ENCODE assay signal across 8 mouse cellular contexts in genomic region chr9:108307021-108307807, GRCm38 (mm10). TPM values are rescaled to one million over a fixed set of nuclear protein-coding genes. Genes with fewer than 3 reads are reported as not detected.
DNase-seq lines count a peak whose midpoint lies in the region; ATAC-seq and TF ChIP-seq lines count a peak whose summit lies in the region.

No protein-coding gene starts in this region.

- TF ChIP-seq CTCF in lung, adult 2 months (IDR thresholded peaks at IDR 0.05; ENCODE audit: insufficient read depth, low read length) = no peak

- peak overlapping the region; percentile 94 for H3K9ac ChIP-seq in embryonic facial prominence, embryonic 11.5 days (replicated peaks; ENCODE audit: low read length)
- H3K9ac ChIP-seq in intestine, embryonic 14.5 days (ENCODE audit: low read length) = peak overlapping the region; percentile 98
- H3K9ac ChIP-seq in neural tube, embryonic 13.5 days = peak overlapping the region; percentile 91

- 1% methylated on average over 12 of the region's 12 CpGs for WGBS in lung, adult 2 months
- WGBS in embryonic facial prominence, embryonic 11.5 days = 22% methylated on average over 12 of the region's 12 CpGs
- whole genome bisulfite sequencing in intestine, embryonic 14.5 days = 9% methylated on average over 12 of the region's 12 CpGs
- WGBS in neural tube, embryonic 13.5 days = 23% methylated on average over 12 of the region's 12 CpGs

- no peaks in the 10 kb centered on the region for H3K36me3 ChIP-seq in embryonic facial prominence, embryonic 11.5 days (replicated peaks; ENCODE audit: control insufficient read depth, insufficient read depth, low read depth, low read length)
- peaks cover 16% of the 10 kb centered on the region for H3K36me3 ChIP-seq in intestine, embryonic 14.5 days (ENCODE audit: control insufficient read depth, insufficient read depth, low read length)
- H3K36me3 ChIP-seq in neural tube, embryonic 13.5 days = peaks cover 21% of the 10 kb centered on the region

- no peaks in the 10 kb centered on the region for H3K27me3 ChIP-seq in embryonic facial prominence, embryonic 11.5 days (ENCODE audit: control insufficient read depth, insufficient read depth, low read length)
- no peaks in the 10 kb centered on the region for H3K27me3 ChIP-seq in intestine, embryonic 14.5 days (replicated peaks; ENCODE audit: control insufficient read depth, insufficient read depth, low read length)
- H3K27me3 ChIP-seq in neural tube, embryonic 13.5 days = no peaks in the 10 kb centered on the region

- H3K27ac ChIP-seq in embryonic facial prominence, embryonic 11.5 days (replicated peaks; ENCODE audit: low read depth, low read length) = peak overlapping the region; percentile 99
- peak overlapping the region; percentile 100 for H3K27ac ChIP-seq in intestine, embryonic 14.5 days (ENCODE audit: low read depth)
- peak overlapping the region; percentile 98 for H3K27ac ChIP-seq in neural tube, embryonic 13.5 days (replicated peaks)

- no peak for DNase-seq in lung, adult 2 months
- DNase-seq in lung, postnatal 10 days = no peak
- DNase-seq in embryonic facial prominence, embryonic 11.5 days (ENCODE audit: low spot score) = no peak
- DNase-seq in intestine, embryonic 14.5 days (ENCODE audit: low spot score) = no peak
- no peak for DNase-seq in ovary, postnatal 36 days (ENCODE audit: low spot score)
- no peak for DNase-seq in embryo, embryonic 10.5 days (ENCODE audit: low spot score)
- DNase-seq in cerebellum, adult 11-12 months = no peak

- peak overlapping the region; percentile 82 for H3K4me3 ChIP-seq in lung, adult 2 months (replicated peaks; ENCODE audit: extremely low read depth, low read depth, low read length)
- H3K4me3 ChIP-seq in embryonic facial prominence, embryonic 11.5 days (ENCODE audit: low read depth, low read length) = peak overlapping the region; percentile 94
- H3K4me3 ChIP-seq in intestine, embryonic 14.5 days (ENCODE audit: low read depth, low read length) = peak overlapping the region; percentile 94
- H3K4me3 ChIP-seq in neural tube, embryonic 13.5 days = peak overlapping the region; percentile 90

- no peak for TF ChIP-seq POLR2A in lung, adult 2 months (IDR thresholded peaks at IDR 0.05; ENCODE audit: borderline replicate concordance, extremely low read depth, low read depth, low read length)

- peak overlapping the region; percentile 37 for H3K4me2 ChIP-seq in embryonic facial prominence, embryonic 11.5 days (ENCODE audit: low read depth, low read length)
- H3K4me2 ChIP-seq in intestine, embryonic 14.5 days (ENCODE audit: low read length) = peak overlapping the region; percentile 96
- peak overlapping the region; percentile 70 for H3K4me2 ChIP-seq in neural tube, embryonic 13.5 days

- no peaks in the 10 kb centered on the region for H3K9me3 ChIP-seq in embryonic facial prominence, embryonic 11.5 days (replicated peaks; ENCODE audit: control insufficient read depth, low read length)
- no peaks in the 10 kb centered on the region for H3K9me3 ChIP-seq in intestine, embryonic 14.5 days (ENCODE audit: control insufficient read depth, low read length)
- no peaks in the 10 kb centered on the region for H3K9me3 ChIP-seq in neural tube, embryonic 13.5 days

- no peak for ATAC-seq in embryonic facial prominence, embryonic 11.5 days (replicated peaks; ENCODE audit: insufficient number of reproducible peaks, low FRiP score, low TSS enrichment, low read depth)
- no peak for ATAC-seq in intestine, embryonic 14.5 days (replicated peaks; ENCODE audit: low FRiP score, low TSS enrichment, low read depth)
- no peak for ATAC-seq in neural tube, embryonic 13.5 days (ENCODE audit: low read depth)

- H3K4me1 ChIP-seq in lung, adult 2 months (ENCODE audit: control insufficient read depth, insufficient read depth, low read length) = peaks cover 22% of the 10 kb centered on the region
- H3K4me1 ChIP-seq in embryonic facial prominence, embryonic 11.5 days (ENCODE audit: control insufficient read depth, insufficient read depth, low read length) = no peaks in the 10 kb centered on the region
- H3K4me1 ChIP-seq in intestine, embryonic 14.5 days (replicated peaks; ENCODE audit: control insufficient read depth, insufficient read depth, low read length) = peaks cover 31% of the 10 kb centered on the region
- peaks cover 63% of the 10 kb centered on the region for H3K4me1 ChIP-seq in neural tube, embryonic 13.5 days (replicated peaks)

RNA-seq across cellular contexts. Expression of gene Tcta, which starts 1.3 kb away (rescaled TPM):
- 64.1 and 75.8 TPM in 2 replicates for polyA plus RNA-seq in lung, adult 2 months (2012; rRNA removed)
- polyA plus RNA-seq in embryonic facial prominence, embryonic 11.5 days (2014; fragmentation: Nextera tagmentation; extraction: Ambion mirVana) = 20.6 and 25.4 TPM in 2 replicates
- polyA plus RNA-seq in intestine, embryonic 14.5 days (2014; fragmentation: Nextera tagmentation; extraction: Ambion mirVana) = 27.5 and 30.4 TPM in 2 replicates
- 51.9 and 62.2 TPM in 2 replicates for polyA plus RNA-seq in neural tube, embryonic 13.5 days (2015; fragmentation: Nextera tagmentation; extraction: Ambion mirVana)

RNA-seq across cellular contexts. Expression of gene Rhoa, which starts 1.3 kb away (rescaled TPM):
- 167 and 313 TPM in 2 replicates for polyA plus RNA-seq in lung, adult 2 months (2012; rRNA removed)
- polyA plus RNA-seq in embryonic facial prominence, embryonic 11.5 days (2014; fragmentation: Nextera tagmentation; extraction: Ambion mirVana) = 282 and 303 TPM in 2 replicates
- 281 and 309 TPM in 2 replicates for polyA plus RNA-seq in intestine, embryonic 14.5 days (2014; fragmentation: Nextera tagmentation; extraction: Ambion mirVana)
- 309 and 338 TPM in 2 replicates for polyA plus RNA-seq in neural tube, embryonic 13.5 days (2015; fragmentation: Nextera tagmentation; extraction: Ambion mirVana)

RNA-seq across cellular contexts. Expression of gene Amt, which starts 10.6 kb away (rescaled TPM):
- 7.0 and 13.3 TPM in 2 replicates for polyA plus RNA-seq in lung, adult 2 months (2012; rRNA removed)
- polyA plus RNA-seq in embryonic facial prominence, embryonic 11.5 days (2014; fragmentation: Nextera tagmentation; extraction: Ambion mirVana) = 14.6 and 16.4 TPM in 2 replicates
- polyA plus RNA-seq in intestine, embryonic 14.5 days (2014; fragmentation: Nextera tagmentation; extraction: Ambion mirVana) = 23.0 and 24.2 TPM in 2 replicates
- polyA plus RNA-seq in neural tube, embryonic 13.5 days (2015; fragmentation: Nextera tagmentation; extraction: Ambion mirVana) = 29.1 and 30.6 TPM in 2 replicates

RNA-seq across cellular contexts. Expression of gene Nicn1, which starts 17.0 kb away (rescaled TPM):
- 15.1 and 21.4 TPM in 2 replicates for polyA plus RNA-seq in lung, adult 2 months (2012; rRNA removed)
- polyA plus RNA-seq in embryonic facial prominence, embryonic 11.5 days (2014; fragmentation: Nextera tagmentation; extraction: Ambion mirVana) = 48.4 TPM in 2 replicates
- 38.9 and 41.2 TPM in 2 replicates for polyA plus RNA-seq in intestine, embryonic 14.5 days (2014; fragmentation: Nextera tagmentation; extraction: Ambion mirVana)
- 124 and 130 TPM in 2 replicates for polyA plus RNA-seq in neural tube, embryonic 13.5 days (2015; fragmentation: Nextera tagmentation; extraction: Ambion mirVana)

RNA-seq across cellular contexts. Expression of gene Gpx1, which starts 31.5 kb away (rescaled TPM):
- polyA plus RNA-seq in lung, adult 2 months (2012; rRNA removed) = 1,012 and 1,202 TPM in 2 replicates
- 888 and 899 TPM in 2 replicates for polyA plus RNA-seq in embryonic facial prominence, embryonic 11.5 days (2014; fragmentation: Nextera tagmentation; extraction: Ambion mirVana)
- polyA plus RNA-seq in intestine, embryonic 14.5 days (2014; fragmentation: Nextera tagmentation; extraction: Ambion mirVana) = 760 and 815 TPM in 2 replicates
- 548 and 562 TPM in 2 replicates for polyA plus RNA-seq in neural tube, embryonic 13.5 days (2015; fragmentation: Nextera tagmentation; extraction: Ambion mirVana)

Comparison
In these comparisons a context has a peak if more than half of its experiments do, and no peak if none do; other contexts are left out.
1. H3K4me2 ChIP-seq: peak in every context shown above with its lines; median percentile 96 in intestine, embryonic 14.5 days; 70 in neural tube, embryonic 13.5 days; 37 in embryonic facial prominence, embryonic 11.5 days.